Mouse (Mus musculus) ES-E14 (cell line): ENCODE results near the gene Pappa. TPM values are rescaled to one million over a fixed set of nuclear protein-coding genes. Genes with fewer than 3 reads are reported as not detected.

ENCODE experiments used
- DNase-seq: peaks from one replicate; pipeline ENCODE4 v3.0.0-alpha.2; 2013; ENCODE audit warnings: low read depth, low spot score
- H3K27ac ChIP-seq: 2 replicates; pipeline ENCODE4 v1.5.1; 2012; ENCODE audit warnings: low read depth, mild to moderate bottlenecking, low read length, moderate library complexity, mixed read lengths; ENCODE audit not compliant: poor library complexity, insufficient read depth, severe bottlenecking
- H3K36me3 ChIP-seq: 2 replicates; pipeline ENCODE4 v1.6.1; 2012; ENCODE audit warnings: mild to moderate bottlenecking, low read length, moderate library complexity, mixed read lengths; ENCODE audit not compliant: control insufficient read depth, poor library complexity, insufficient read depth, severe bottlenecking
- H3K4me1 ChIP-seq, 2 experiments: fragments of 150-350 bp in 1 of 2; sonication (generic) in 1 of 2; 2 replicates each; pipeline ENCODE4 v1.6.1; 2012; ENCODE audit warnings: low read length in 2 of 2, mild to moderate bottlenecking in 1 of 2, mixed read lengths in 1 of 2; ENCODE audit not compliant: control insufficient read depth in 2 of 2, insufficient read depth in 2 of 2, poor library complexity in 1 of 2
- H3K4me3 ChIP-seq, 2 experiments: fragments of 150-350 bp in 1 of 2; sonication (generic) in 1 of 2; 2 replicates each; pipeline ENCODE4 v1.5.1; 2012; ENCODE audit warnings: low read length in 2 of 2, low read depth in 1 of 2, mild to moderate bottlenecking in 1 of 2, mixed read lengths in 1 of 2; ENCODE audit not compliant: insufficient read depth in 1 of 2, poor library complexity in 1 of 2, severe bottlenecking in 1 of 2
- H3K9ac ChIP-seq: 2 replicates; pipeline ENCODE4 v1.6.1; 2012; ENCODE audit warnings: low read depth, mild to moderate bottlenecking, low read length, mixed read lengths; ENCODE audit not compliant: poor library complexity, insufficient read depth, severe bottlenecking
- H3K9me3 ChIP-seq: fragments of 150-350 bp; sonication (generic); 2 replicates; pipeline ENCODE4 v1.6.1; 2012; ENCODE audit warnings: low read depth, mild to moderate bottlenecking, low read length; ENCODE audit not compliant: control insufficient read depth, insufficient read depth
- CHD2 ChIP-seq: IDR thresholded peaks from 2 replicates; pipeline ENCODE4 v1.6.1; 2014; ENCODE audit warnings: mild to moderate bottlenecking, low read depth, low read length, inconsistent platforms
- HCFC1 ChIP-seq: IDR thresholded peaks from 2 replicates; pipeline ENCODE4 v1.6.1; 2012; ENCODE audit warnings: low read length, inconsistent platforms, borderline replicate concordance; ENCODE audit not compliant: insufficient read depth
- MAFK ChIP-seq: IDR thresholded peaks from 2 replicates; pipeline ENCODE4 v1.6.1; 2014; ENCODE audit warnings: mild to moderate bottlenecking, low read depth, low read length, inconsistent platforms; ENCODE audit not compliant: insufficient read depth
- ZC3H11A ChIP-seq: IDR thresholded peaks from 2 replicates; pipeline ENCODE4 v1.6.1; 2012; ENCODE audit warnings: low read depth, mild to moderate bottlenecking, inconsistent platforms, low read length, borderline replicate concordance
- ZNF384 ChIP-seq: IDR thresholded peaks from 2 replicates; pipeline ENCODE4 v1.6.1; 2012; ENCODE audit warnings: low read depth, low read length, inconsistent platforms
- in situ Hi-C, 2 experiments: fragments of 600-800 bp; cut with MboI; formaldehyde crosslinking; loops; one replicate each; pipeline ENCODE4 v1.15.1; 2025; ENCODE audit warnings: low sequenced_read_pairs in 2 of 2, inconsistent platforms in 1 of 2; ENCODE audit not compliant: unreplicated experiment in 2 of 2
- total RNA-seq: library from RNA; depleted of rRNA; stranded (reverse); fragments of 300-350 nt; gene quantifications from 2 replicates; pipeline ENCODE4 v1.2.3, GENCODE M21; 2012

Pappa gene
- total RNA-seq, 1 experiment, result 0.98 TPM

GRCm38 (mm10) chr4:65156231-65156630 lies 32.3 kb downstream of the Pappa start:
- Histone ChIP-seq H3K9me3 (no peaks in the 10 kb centered on the region), H3K27ac (no peak overlapping the region), H3K4me3 (no peak overlapping the region), H3K36me3 (no peaks in the 10 kb centered on the region), H3K9ac (no peak overlapping the region), H3K4me1 (no peaks in the 10 kb centered on the region)
- in situ Hi-C loops, result no loop called here
- DNase-seq, result no peak
- TF ChIP-seq ZNF384 (no peak), MAFK (no peak), HCFC1 (no peak), CHD2 (no peak), ZC3H11A (no peak)

GRCm38 (mm10) chr4:65158651-65159050 lies 34.7 kb downstream of the Pappa start:
- Histone ChIP-seq H3K4me1 (no peaks in the 10 kb centered on the region), H3K4me3 (no peak overlapping the region), H3K9ac (no peak overlapping the region), H3K27ac (no peak overlapping the region), H3K36me3 (no peaks in the 10 kb centered on the region), H3K9me3 (no peaks in the 10 kb centered on the region)
- TF ChIP-seq ZNF384 (no peak), MAFK (no peak), ZC3H11A (no peak), CHD2 (no peak), HCFC1 (no peak)
- in situ Hi-C loops, result no loop called here
- DNase-seq, result no peak

GRCm38 (mm10) chr4:65159481-65159880 lies 35.5 kb downstream of the Pappa start:
- Histone ChIP-seq H3K36me3 (no peaks in the 10 kb centered on the region), H3K4me3 (no peak overlapping the region), H3K9ac (no peak overlapping the region), H3K9me3 (no peaks in the 10 kb centered on the region), H3K27ac (no peak overlapping the region), H3K4me1 (no peaks in the 10 kb centered on the region)
- no peak for TF ChIP-seq HCFC1
- no peak for TF ChIP-seq MAFK
- no peak for TF ChIP-seq CHD2
- no peak for TF ChIP-seq ZNF384
- no peak for TF ChIP-seq ZC3H11A
- no peak for DNase-seq
- in situ Hi-C loops, result no loop called here

GRCm38 (mm10) chr4:65163698-65164097 lies 39.7 kb downstream of the Pappa start:
- in situ Hi-C loops, result no loop called here
- Histone ChIP-seq H3K36me3 (no peaks in the 10 kb centered on the region), H3K27ac (no peak overlapping the region), H3K4me1 (no peaks in the 10 kb centered on the region), H3K4me3 (no peak overlapping the region), H3K9ac (no peak overlapping the region), H3K9me3 (no peaks in the 10 kb centered on the region)
- DNase-seq, result no peak
- TF ChIP-seq MAFK (no peak), HCFC1 (no peak), CHD2 (no peak), ZNF384 (no peak), ZC3H11A (no peak)

GRCm38 (mm10) chr4:65166288-65166835 lies 42.4 kb downstream of the Pappa start:
- in situ Hi-C loops, result no loop called here

More at GRCm38 (mm10) chr4:65166288-65166835, 42.4 kb downstream of the Pappa start:
- Histone ChIP-seq H3K36me3 (no peaks in the 10 kb centered on the region), H3K9me3 (no peaks in the 10 kb centered on the region), H3K9ac (no peak overlapping the region), H3K4me3 (no peak overlapping the region), H3K27ac (no peak overlapping the region), H3K4me1 (no peaks in the 10 kb centered on the region)
- TF ChIP-seq ZNF384 (no peak), ZC3H11A (no peak), MAFK (no peak), CHD2 (no peak), HCFC1 (no peak)
- DNase-seq, result no peak
